Mouse (Mus musculus) gastrocnemius, postnatal 36 days (tissue): ENCODE measurements around the gene Klhl25. TPM values are rescaled to one million over a fixed set of nuclear protein-coding genes. Genes with fewer than 3 reads are reported as not detected.
"Not testable (repeated sequence)": the region's sequence is repeated elsewhere in the genome, so short reads cannot be mapped to it uniquely, and the experiment has no call there.

Experiments used
- DNase-seq, 2 experiments: peaks; one replicate each; pipeline ENCODE4 v3.0.0; 2022
- intact Hi-C: fragments of 180-260 bp; cut with DNase I; formaldehyde crosslinking; loops from one replicate; pipeline ENCODE4 v1.15.1; 2025
- long read RNA-seq, 2 experiments: library from polyadenylated mRNA; stranded (forward); transcript quantifications; one replicate each; pipeline ENCODE4 v2.0.0; 2021
- total RNA-seq, 2 experiments: library from RNA; stranded (reverse); gene quantifications; 2 replicates each; pipeline ENCODE4 v1.2.3; 2021

Gene Klhl25
- 1 to 10 TPM; 3.3 to 3.4 TPM for total RNA-seq
- long read RNA-seq, experiment 1, partial matches to known transcripts: 1 of 3 reads
- long read RNA-seq, experiment 1, other reads (novel, unspliced or antisense): 0 of 3 reads
- long read RNA-seq, experiment 2, partial matches to known transcripts: 0 of 2 reads
- long read RNA-seq, experiment 2, other reads (novel, unspliced or antisense): 1 of 2 reads

GRCm38 (mm10) chr7:75848115-75848775 lies at the start of gene Klhl25:
TSS of gene Klhl25 (plus strand) at chr7:75848310.
- DNase-seq: peak; percentile 97 to 98
- intact Hi-C loops: no loop called here

GRCm38 (mm10) chr7:75800530-75800929 lies 47.6 kb upstream of the Klhl25 start:
- intact Hi-C loops: no loop called here
- DNase-seq: no peak

- intact Hi-C loops: no loop called here
- DNase-seq: no peak
Measured at GRCm38 (mm10) chr7:75801022-75801421, 47.1 kb upstream of the Klhl25 start.

DNA sequence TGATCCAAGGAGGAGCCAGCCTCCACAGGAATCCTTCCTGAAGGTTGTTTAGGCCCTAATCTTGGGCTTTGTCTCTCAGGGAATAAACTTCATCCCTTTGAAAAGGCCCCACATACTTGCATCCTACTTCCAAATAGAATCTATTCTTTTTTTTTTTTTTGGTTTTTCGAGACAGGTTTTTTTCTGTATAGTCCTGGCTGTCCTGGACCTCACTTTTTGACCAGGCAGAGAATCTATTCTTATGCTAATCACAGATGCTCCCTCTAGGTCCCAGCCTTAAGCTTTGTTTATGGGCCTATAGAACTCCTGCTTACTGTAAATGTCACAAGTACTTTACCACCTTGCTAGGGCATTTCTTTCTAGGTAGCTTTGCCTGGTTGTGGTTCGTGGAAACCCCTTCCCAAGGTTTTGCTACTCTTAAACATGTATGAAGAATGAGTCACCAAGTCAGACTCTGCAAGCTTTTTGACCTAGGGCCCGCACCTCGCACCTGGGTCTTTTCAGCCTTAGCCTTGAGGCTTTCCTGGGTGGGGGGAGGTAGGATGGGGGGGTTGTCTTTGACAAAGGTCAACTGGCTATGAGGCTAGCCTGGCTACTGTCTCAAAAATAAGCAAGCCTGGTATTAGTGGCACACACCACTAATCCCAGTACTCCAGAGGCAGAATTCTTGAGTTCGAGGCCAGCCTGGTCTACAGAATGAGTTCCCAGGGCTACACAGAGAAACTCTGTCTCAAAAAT lies 46.3 kb upstream of the Klhl25 start:
- no peak for DNase-seq
- intact Hi-C loops: no loop called here

DNA sequence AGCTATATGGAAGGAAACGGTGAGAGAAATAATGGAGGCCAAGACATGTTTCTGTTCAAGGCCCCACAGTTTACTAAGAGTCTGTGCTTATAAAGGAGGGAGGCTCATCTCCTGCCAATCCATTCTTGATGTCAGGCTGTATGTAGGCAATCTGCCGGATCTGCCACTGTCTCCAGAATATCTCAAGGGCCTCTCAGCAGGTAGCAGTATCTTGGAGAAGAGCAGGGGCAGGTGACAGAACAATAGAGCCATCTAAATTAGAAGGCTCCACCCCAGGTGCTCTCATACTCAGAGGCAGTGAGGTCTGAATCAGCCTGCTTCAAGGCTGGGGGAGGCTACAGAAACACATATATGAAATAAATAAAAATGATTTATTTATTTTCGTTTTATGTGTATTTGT lies 45.2 kb upstream of the Klhl25 start:
- intact Hi-C loops: no loop called here
- no peak for DNase-seq

DNA sequence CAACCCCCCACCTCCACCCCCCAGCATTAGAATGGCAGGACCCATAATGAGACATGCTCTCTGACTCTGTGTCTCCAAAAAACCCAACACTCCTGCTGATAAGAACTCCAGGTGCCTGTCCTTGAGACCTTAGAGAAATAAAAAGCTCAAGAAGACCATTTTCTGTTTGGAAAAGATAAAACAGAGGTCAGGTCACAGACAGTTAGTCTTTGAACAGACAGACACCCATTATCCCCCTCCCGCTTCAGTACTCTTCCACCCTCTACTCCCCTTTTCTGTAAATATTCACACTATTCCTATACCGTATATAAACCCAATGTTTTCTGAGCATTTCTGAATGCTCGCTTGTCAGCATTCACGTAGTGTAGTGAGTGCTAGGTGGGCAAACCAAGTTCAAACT lies 41.9 kb upstream of the Klhl25 start:
- no peak for DNase-seq
- intact Hi-C loops: no loop called here

- DNase-seq: peak; percentile 26 to 52
- intact Hi-C loops: no loop called here
Measured at GRCm38 (mm10) chr7:75806711-75807110, 41.4 kb upstream of the Klhl25 start.

DNA sequence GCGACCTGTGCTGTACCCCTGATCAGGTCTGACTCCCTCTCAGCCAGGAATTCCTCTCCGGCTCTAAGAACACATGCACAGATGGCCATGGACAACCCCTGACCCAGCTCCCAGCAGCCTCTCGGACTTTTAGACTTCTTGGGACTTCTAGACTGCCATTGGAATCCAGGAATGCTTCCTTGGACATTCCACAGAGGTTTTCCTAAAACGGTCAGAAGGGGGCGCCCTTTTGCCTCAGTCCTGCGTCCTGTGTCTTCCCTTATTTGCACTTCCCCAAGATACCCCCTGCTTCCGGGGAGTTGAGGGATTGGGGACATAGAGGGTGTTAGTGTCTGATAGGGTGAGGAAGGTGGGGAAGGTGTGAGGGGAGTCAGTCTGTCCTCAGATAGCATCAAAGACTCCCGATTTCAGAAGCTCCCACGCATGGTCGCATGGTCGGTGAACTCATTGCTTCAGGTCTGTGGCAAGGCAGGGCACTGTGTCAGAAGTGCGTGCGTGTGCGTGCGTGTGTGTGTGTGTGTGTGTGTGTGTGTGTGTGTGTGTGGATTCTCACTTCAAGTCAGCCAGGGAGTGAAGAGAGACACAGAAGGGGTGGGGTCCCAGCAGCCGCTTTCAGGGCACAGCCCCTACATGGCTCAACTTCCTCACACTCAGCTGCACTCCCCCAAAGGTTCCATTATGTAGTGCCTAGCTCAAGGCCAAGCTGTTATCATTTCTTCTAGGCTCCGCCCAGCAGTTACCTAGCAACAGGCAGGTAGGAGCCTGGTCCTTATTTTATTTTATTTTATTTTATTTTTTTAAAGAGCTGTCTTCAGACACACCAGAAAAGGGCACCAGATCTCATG lies 40.4 kb upstream of the Klhl25 start:
- intact Hi-C loops: no loop called here
- DNase-seq: peak; percentile 22 to 25

- intact Hi-C loops: loop anchor here (5.0 kb wide), 1 partner anchor 83 kb away; no protein-coding TSS in a partner anchor
- no peak for DNase-seq
Measured at GRCm38 (mm10) chr7:75820687-75821086, 27.4 kb upstream of the Klhl25 start.

DNA sequence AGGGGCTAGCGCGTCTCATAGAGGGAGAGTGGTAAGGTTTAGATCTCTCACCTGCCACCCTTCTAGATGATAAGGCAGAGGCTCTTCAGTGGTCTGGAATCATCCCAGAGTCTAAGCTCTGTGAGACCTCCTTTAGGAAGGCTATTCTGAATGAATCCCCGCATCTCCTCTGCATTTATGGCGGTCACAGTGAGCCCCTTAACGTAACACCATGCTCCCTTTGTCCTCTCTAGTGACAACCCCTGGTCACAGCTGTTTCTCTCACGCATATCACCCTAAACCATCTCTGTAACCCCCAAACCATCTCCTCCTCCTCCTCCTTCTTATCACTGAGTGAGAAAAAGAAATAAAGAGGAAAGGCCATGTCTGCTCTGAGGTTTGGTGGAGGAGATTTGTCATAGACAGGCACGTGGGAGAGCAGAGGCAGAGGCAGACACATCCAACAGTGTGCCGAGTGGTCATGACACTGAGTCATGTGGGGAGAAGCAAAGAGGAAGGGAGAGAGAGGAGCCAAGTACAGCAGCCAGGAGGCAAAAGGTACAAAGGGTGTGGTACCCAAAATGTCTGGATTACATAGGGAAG lies 25.9 kb upstream of the Klhl25 start:
- intact Hi-C loops: loop anchor here (5.0 kb wide), 1 partner anchor 85 kb away; no protein-coding TSS in a partner anchor
- DNase-seq: no peak

GRCm38 (mm10) chr7:75823071-75823470 lies 25.0 kb upstream of the Klhl25 start:
- intact Hi-C loops: loop anchor here (5.0 kb wide), 1 partner anchor 86 kb away; no protein-coding TSS in a partner anchor
- no peak for DNase-seq

- no peak for DNase-seq
- intact Hi-C loops: no loop called here
Measured at GRCm38 (mm10) chr7:75826360-75827103, 21.6 kb upstream of the Klhl25 start.

GRCm38 (mm10) chr7:75827357-75827756 lies 20.8 kb upstream of the Klhl25 start:
- DNase-seq: no peak
- intact Hi-C loops: no loop called here

DNA sequence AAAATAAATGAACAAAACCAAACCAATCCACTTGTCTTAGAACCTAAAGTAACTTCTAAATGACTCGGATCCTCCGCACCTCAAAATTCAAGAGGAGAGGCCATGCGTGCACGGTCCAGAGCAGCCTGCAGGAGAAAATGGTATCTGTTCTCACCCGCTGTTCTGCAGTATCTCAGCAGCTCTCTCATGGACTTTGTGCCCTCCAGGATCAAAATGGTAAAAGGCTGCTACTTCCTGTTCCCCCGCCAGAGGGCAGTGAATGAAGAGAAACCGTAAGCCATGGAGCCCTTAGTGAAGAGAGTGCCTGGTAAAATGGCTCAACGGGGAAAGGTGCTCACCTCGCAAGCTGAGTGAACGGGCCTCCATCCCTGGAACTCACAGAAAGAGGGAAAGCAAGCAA lies 20.3 kb upstream of the Klhl25 start:
- peak; percentile 29 to 53 for DNase-seq
- intact Hi-C loops: loop anchor here (1.0 kb wide), 1 partner anchor 52 kb away; no protein-coding TSS in a partner anchor

DNA sequence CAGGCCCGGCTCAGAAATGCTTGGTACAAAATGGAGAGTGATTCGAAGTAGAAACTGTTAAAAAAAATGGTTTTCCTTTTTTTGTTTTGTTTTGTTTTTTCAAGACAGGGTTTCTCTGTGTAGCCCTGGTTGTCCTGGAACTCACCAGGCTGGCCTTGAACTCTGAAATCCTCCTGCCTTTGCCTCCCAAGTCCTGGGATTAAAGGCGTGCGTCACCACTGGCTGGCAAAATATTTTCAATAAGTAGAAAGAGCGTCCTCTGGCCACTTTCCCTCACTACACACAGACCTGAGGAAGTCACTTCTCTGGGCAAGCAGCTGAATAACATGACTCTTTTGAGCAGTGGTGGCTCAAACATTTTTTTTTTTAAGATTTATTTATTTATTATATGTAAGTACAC lies 19.6 kb upstream of the Klhl25 start:
- intact Hi-C loops: loop anchor here (1.0 kb wide), 1 partner anchor 52 kb away; no protein-coding TSS in a partner anchor
- no peak for DNase-seq

GRCm38 (mm10) chr7:75830251-75831060 lies 17.7 kb upstream of the Klhl25 start:
- no peak for DNase-seq
- intact Hi-C loops: no loop called here

GRCm38 (mm10) chr7:75833960-75834359 lies 14.2 kb upstream of the Klhl25 start:
- not testable (repeated sequence) for DNase-seq

DNA sequence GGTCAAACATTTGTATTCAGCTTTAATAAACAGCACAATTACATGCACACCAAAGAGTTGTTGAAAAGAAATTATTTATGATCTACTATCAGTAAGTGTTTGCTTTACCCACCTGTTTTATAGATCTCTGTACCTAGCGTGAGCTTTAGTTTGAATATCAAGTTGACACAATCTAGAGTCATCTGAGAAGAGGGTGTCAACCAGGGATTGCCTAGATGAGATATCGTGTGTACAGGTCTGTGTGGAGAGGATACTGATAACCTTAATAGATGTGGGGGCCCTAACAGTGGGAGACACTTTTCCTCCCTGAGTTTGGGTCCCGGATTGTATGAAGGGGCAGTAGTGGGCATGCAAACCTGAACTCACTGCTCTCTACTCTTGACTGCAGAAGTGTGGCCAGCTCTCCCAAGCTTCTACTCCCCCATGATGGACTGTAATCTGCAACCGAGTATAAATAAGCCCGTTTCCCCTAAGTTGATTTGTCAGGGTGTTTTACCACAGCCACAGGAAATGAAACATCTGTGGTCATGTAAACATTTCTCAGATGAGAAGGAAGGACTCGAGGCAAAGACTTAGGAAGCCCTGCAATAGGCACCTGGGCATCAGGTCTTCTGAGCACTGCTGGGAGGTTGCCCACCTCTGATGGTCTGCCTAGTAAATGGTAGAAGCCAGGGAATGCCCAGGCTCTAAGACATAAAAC lies 13.0 kb upstream of the Klhl25 start:
- DNase-seq, intact Hi-C loops: not testable (repeated sequence)

More at GRCm38 (mm10) chr7:75833960-75834359, 14.2 kb upstream of the Klhl25 start:
- intact Hi-C loops: not testable (repeated sequence)
